Mouse (Mus musculus) intestine, postnatal 0 days (tissue): ENCODE results near the gene Paqr5. TPM values are rescaled to one million over a fixed set of nuclear protein-coding genes. Genes with fewer than 3 reads are reported as not detected.
A peak's percentile ranks its signal among the peaks of the same experiment; 100 is the strongest.

Source experiments
- ATAC-seq: fragments of 200-750 bp; cut with Nextera tagmentation; 2 replicates; pipeline ENCODE4 v1.8.0; 2017; ENCODE audit warnings: mild to moderate bottlenecking, moderate TSS enrichment, moderate library complexity
- H3K27ac ChIP-seq: fragments of 300-500 bp; sonication (generic); 2 replicates; pipeline ENCODE4 v1.5.1; 2014; ENCODE audit warnings: mild to moderate bottlenecking, low read depth, low read length, moderate library complexity
- H3K27me3 ChIP-seq: fragments of 300-500 bp; sonication (generic); replicated peaks from 2 replicates; pipeline ENCODE4 v1.6.1; 2014; ENCODE audit warnings: low read length, mixed read lengths; ENCODE audit not compliant: control insufficient read depth, insufficient read depth
- H3K36me3 ChIP-seq: fragments of 300-500 bp; sonication (generic); 2 replicates; pipeline ENCODE4 v1.6.1; 2014; ENCODE audit warnings: mild to moderate bottlenecking, moderate library complexity; ENCODE audit not compliant: control insufficient read depth, insufficient read depth
- H3K4me1 ChIP-seq: fragments of 300-500 bp; sonication (generic); replicated peaks from 2 replicates; pipeline ENCODE4 v1.6.1; 2014; ENCODE audit warnings: antibody characterized with exemption, low read length, mixed read lengths; ENCODE audit not compliant: control insufficient read depth, insufficient read depth
- H3K4me2 ChIP-seq: fragments of 300-500 bp; sonication (generic); replicated peaks from 2 replicates; pipeline ENCODE4 v1.6.1; 2014; ENCODE audit warnings: low read depth, mild to moderate bottlenecking, moderate library complexity
- H3K4me3 ChIP-seq: fragments of 300-500 bp; sonication (generic); 2 replicates; pipeline ENCODE4 v1.5.1; 2014; ENCODE audit warnings: low read depth, low read length
- H3K9ac ChIP-seq: fragments of 300-500 bp; sonication (generic); 2 replicates; pipeline ENCODE4 v1.6.1; 2014; ENCODE audit warnings: mild to moderate bottlenecking, low read depth, low read length
- H3K9me3 ChIP-seq: fragments of 300-500 bp; sonication (generic); 2 replicates; pipeline ENCODE4 v1.6.1; 2016; ENCODE audit warnings: mixed run types; ENCODE audit not compliant: control insufficient read depth
- CTCF ChIP-seq: sonication (generic); IDR thresholded peaks from 2 replicates; pipeline ENCODE4 v1.5.1; 2016; ENCODE audit warnings: low read depth, mild to moderate bottlenecking, control low read depth, antibody characterized with exemption, moderate library complexity
- WGBS: fragments of 180-500 bp; shearing (Covaris S2); extraction: QIAGEN DNeasy Blood & Tissue Kit; methylation state at CpG from one replicate; pipeline ENCODE4 v1.1.7; 2014; 5-methylcytosine and 5-hydroxymethylcytosine counted together
- polyA plus RNA-seq: library from polyadenylated mRNA; unstranded; fragments of >200 nt; fragmentation: Nextera tagmentation; extraction: Ambion mirVana; gene quantifications from 2 replicates; pipeline ENCODE4 v1.2.1, GENCODE M21; 2015

The Paqr5 gene
- polyA plus RNA-seq, 1 experiment from 2014 or later: 5.1 TPM

DNA sequence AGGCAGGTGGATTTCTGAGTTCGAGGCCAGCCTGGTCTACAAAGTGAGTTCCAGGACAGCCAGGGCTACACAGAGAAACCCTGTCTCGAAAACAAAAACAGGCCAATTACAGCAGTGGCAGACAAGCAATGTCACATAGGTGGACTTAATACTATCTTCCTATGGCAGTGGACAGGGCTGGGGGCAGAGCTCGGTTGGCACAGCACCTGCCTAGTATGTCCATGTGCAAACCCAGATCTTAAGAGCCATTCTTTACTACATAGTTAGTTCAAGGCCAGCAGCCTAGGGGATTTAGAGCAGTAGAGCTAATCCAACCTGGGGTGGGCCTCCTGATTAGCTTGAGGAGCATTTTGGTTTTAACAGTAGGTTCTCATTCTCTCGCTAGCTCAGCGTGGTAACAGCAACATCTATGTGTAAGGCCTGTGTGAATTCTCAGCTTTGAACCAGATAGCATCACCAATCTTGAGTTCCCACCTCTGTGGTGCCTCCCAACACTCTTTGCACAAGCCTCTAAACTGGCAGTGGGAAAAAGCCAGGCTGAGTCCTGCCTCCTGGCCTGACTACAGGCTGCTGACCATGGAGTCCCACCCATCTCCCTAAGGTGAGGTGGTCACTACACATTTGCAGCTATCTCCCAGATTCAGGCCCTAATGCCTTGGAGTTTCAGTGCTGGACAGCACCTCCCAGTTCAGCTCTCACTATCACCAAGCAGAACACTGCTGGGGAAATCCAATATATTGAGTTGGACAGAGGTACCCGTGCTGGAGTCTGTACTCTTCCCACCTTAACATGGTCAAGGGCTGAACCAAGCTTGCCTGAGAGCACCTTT is 115.1 kb downstream of the Paqr5 start:
- Histone ChIP-seq H3K36me3 (peaks cover 24% of the 10 kb centered on the region), H3K27ac (0 out of 2 replicates have a peak overlapping the region, but pooled peaks have one; percentile 35), H3K9ac (no peak overlapping the region), H3K4me3 (no peak overlapping the region), H3K27me3 (no peaks in the 10 kb centered on the region), H3K9me3 (no peaks in the 10 kb centered on the region), H3K4me1 (0 out of 2 replicates have a peak, but pooled peaks cover 3% of the 10 kb centered on the region), H3K4me2 (no peak overlapping the region)
- TF ChIP-seq CTCF: no peak
- ATAC-seq: no peak
- 55% methylated on average over 6 of the region's 6 CpGs for WGBS

DNA sequence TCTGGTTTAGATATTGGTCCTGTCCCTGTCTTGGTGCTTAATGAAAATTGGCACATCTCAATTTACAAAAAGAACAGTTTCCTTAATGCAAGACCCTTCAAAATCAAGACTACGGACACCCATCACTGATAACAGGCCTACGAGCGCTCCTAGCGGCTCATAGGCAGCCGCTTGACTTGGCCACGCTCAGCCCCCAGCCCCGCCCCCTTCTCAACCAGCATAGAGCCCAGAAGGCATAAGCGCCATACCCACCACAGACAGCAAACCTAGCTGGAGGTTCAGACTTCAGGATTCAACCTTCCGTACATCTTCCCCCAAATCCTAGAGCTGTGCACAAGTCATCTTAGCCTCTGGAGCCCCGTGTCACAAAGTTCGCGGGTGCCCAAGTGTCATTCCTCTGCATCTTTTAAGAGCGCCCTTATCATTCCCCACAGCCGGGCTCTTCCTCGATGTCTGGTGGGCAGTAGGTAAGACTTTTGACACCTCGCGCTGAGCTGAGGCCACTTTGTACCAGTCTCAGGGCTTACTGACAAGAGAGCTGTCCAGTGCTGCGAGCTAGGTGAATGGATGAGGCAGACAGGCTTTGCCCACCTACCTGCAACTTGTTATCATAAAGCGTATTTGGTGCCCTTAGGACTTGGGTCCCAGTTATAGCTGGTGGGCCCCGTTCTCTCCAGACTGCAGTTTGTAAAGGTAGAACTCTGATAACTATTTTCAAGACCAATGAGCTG is 116.0 kb downstream of the Paqr5 start:
- Histone ChIP-seq H3K9ac (no peak overlapping the region), H3K4me2 (no peak overlapping the region), H3K36me3 (peaks cover 19% of the 10 kb centered on the region), H3K4me1 (0 out of 2 replicates have a peak, but pooled peaks cover 3% of the 10 kb centered on the region), H3K27ac (no peak overlapping the region), H3K4me3 (no peak overlapping the region), H3K27me3 (no peaks in the 10 kb centered on the region), H3K9me3 (no peaks in the 10 kb centered on the region)
- no peak for ATAC-seq
- 48% methylated on average over 20 of the region's 20 CpGs for WGBS
- TF ChIP-seq CTCF: peak; percentile 35; the same call in 1 of the 2 replicates

- Histone ChIP-seq H3K36me3 (peaks cover 19% of the 10 kb centered on the region), H3K4me2 (no peak overlapping the region), H3K9ac (no peak overlapping the region), H3K27me3 (no peaks in the 10 kb centered on the region), H3K4me1 (0 out of 2 replicates have a peak, but pooled peaks cover 3% of the 10 kb centered on the region), H3K9me3 (no peaks in the 10 kb centered on the region), H3K27ac (no peak overlapping the region), H3K4me3 (no peak overlapping the region)
- no peak for TF ChIP-seq CTCF
- WGBS: 57% methylated on average over 1 of the region's 1 CpGs
- no peak for ATAC-seq
These were observed 117.0 kb downstream of the Paqr5 start for GRCm38 (mm10) chr9:61909633-61910032.

DNA sequence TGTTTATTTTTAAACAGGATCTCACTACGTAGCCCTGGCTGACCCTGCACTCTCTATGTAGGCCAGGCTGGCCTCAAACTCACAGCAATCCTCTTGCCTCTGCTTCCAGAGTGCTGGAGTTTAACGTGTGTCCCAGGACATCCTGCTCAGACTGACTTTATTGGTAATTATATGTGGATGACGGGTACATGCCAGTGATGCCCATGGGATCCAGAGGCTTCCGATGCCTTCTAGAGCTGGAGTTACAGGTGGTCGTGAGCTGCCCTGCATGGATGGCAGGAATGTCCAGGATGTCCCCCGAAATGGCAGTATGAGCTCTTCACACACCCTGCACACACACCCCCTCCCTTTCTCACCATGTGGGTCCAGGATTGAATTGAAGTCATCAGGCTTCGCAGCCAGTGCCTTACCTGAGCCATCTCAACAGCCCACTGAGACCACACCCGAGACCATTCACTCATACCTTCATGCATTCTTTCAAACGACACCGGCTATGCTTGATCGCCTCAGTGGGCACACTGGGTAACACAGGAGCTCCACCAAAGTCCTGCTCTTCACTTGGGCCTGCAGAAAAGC is 117.7 kb downstream of the Paqr5 start:
- Histone ChIP-seq H3K4me1 (0 out of 2 replicates have a peak, but pooled peaks cover 3% of the 10 kb centered on the region), H3K9me3 (no peaks in the 10 kb centered on the region), H3K36me3 (peaks cover 19% of the 10 kb centered on the region), H3K27ac (no peak overlapping the region), H3K4me2 (no peak overlapping the region), H3K27me3 (no peaks in the 10 kb centered on the region), H3K9ac (no peak overlapping the region), H3K4me3 (no peak overlapping the region)
- WGBS: 87% methylated on average over 11 of the region's 11 CpGs
- ATAC-seq: no peak
- TF ChIP-seq CTCF: no peak

- TF ChIP-seq CTCF: no peak
- WGBS: 78% methylated on average over 3 of the region's 3 CpGs
- Histone ChIP-seq H3K4me2 (no peak overlapping the region), H3K4me3 (no peak overlapping the region), H3K36me3 (peaks cover 19% of the 10 kb centered on the region), H3K9me3 (no peaks in the 10 kb centered on the region), H3K9ac (no peak overlapping the region), H3K27ac (no peak overlapping the region), H3K27me3 (no peaks in the 10 kb centered on the region), H3K4me1 (0 out of 2 replicates have a peak, but pooled peaks cover under 1% of the 10 kb centered on the region)
- no peak for ATAC-seq
These were observed 118.3 kb downstream of the Paqr5 start for GRCm38 (mm10) chr9:61908341-61908740.
